ENCODE assay signal across 17 mouse cellular contexts in genomic region chr16:20401592-20401991, GRCm38 (mm10). TPM values are rescaled to one million over a fixed set of nuclear protein-coding genes. Genes with fewer than 3 reads are reported as not detected.
DNase-seq lines count a peak whose midpoint lies in the region; ATAC-seq and TF ChIP-seq lines count a peak whose summit lies in the region.
"Had no signal": no experiment of that assay in that cellular context is flagged by ENCODE, and none has a peak within 500 bp of the region (broad histone marks: within the 10 kb centered on the region; RNA-seq: fewer than 3 reads in every experiment).

No protein-coding gene starts in this region.

- no peak for TF ChIP-seq POLR2A in lung, adult 2 months (IDR thresholded peaks at IDR 0.05; ENCODE audit: borderline replicate concordance, extremely low read depth, low read depth, low read length)
- TF ChIP-seq POLR2A in bone marrow macrophage, adult 2 months (IDR thresholded peaks at IDR 0.05; ENCODE audit: borderline replicate concordance, low read depth, low read length): no peak

- H3K27ac ChIP-seq in forebrain, postnatal 0 days (ENCODE audit: low read depth, low read length): no peak overlapping the region
- no peak overlapping the region for H3K27ac ChIP-seq in forebrain, embryonic 14.5 days (ENCODE audit: low read depth, low read length)
- peak overlapping the region; percentile 40 for H3K27ac ChIP-seq in bone marrow macrophage, adult 2 months (ENCODE audit: insufficient read depth, low read depth, low read length)
- H3K27ac ChIP-seq in midbrain, embryonic 10.5 days (replicated peaks): no peak overlapping the region
- H3K27ac ChIP-seq: forebrain, embryonic 12.5 days; heart, adult 2 months; hindbrain, embryonic 12.5 days had no signal

- ATAC-seq in forebrain, postnatal 0 days: peak; percentile 67
- no peak for ATAC-seq in forebrain, embryonic 14.5 days
- peak; percentile 79 for ATAC-seq in megakaryocyte, adult 5-6 weeks (ENCODE audit: poor library complexity, severe bottlenecking)
- ATAC-seq: inflammation-experienced regulatory T-cells, adult 6 months had no signal

- no peaks in the 10 kb centered on the region for H3K9me3 ChIP-seq in forebrain, postnatal 0 days (ENCODE audit: low read length)
- H3K9me3 ChIP-seq in forebrain, embryonic 14.5 days (replicated peaks; ENCODE audit: control insufficient read depth, low read length): no peaks in the 10 kb centered on the region
- no peaks in the 10 kb centered on the region for H3K9me3 ChIP-seq in midbrain, embryonic 10.5 days (replicated peaks)
- H3K9me3 ChIP-seq: forebrain, embryonic 12.5 days; hindbrain, embryonic 12.5 days had no signal

- peak; percentile 4 for DNase-seq in forebrain, postnatal 0 days
- no peak for DNase-seq in forebrain, embryonic 14.5 days (ENCODE audit: low spot score)
- no peak for DNase-seq in lung, adult 2 months
- DNase-seq in lung, postnatal 25 days (ENCODE audit: low spot score): no peak
- no peak for DNase-seq in testis, postnatal 14 days (ENCODE audit: low spot score)
- no peak for DNase-seq in midbrain, embryonic 10.5 days (ENCODE audit: low spot score)
- DNase-seq: cerebellum, adult 9-10 months; heart, adult 2 months; kidney, adult 9 months; kidney, postnatal 36 days; right cerebral cortex, postnatal 4 days; thymus, postnatal 36 days had no signal

- H3K4me3 ChIP-seq in forebrain, postnatal 0 days (ENCODE audit: low read depth, low read length): no peak overlapping the region
- H3K4me3 ChIP-seq in forebrain, embryonic 14.5 days (ENCODE audit: low read depth, low read length): no peak overlapping the region
- H3K4me3 ChIP-seq in lung, adult 2 months (replicated peaks; ENCODE audit: extremely low read depth, low read depth, low read length): no peak overlapping the region
- no peak overlapping the region for H3K4me3 ChIP-seq in bone marrow macrophage, adult 2 months (ENCODE audit: insufficient read depth, low read length)
- H3K4me3 ChIP-seq in midbrain, embryonic 10.5 days: no peak overlapping the region
- H3K4me3 ChIP-seq: forebrain, embryonic 12.5 days; heart, adult 2 months; hindbrain, embryonic 12.5 days had no signal

- no peak overlapping the region for H3K9ac ChIP-seq in forebrain, postnatal 0 days
- H3K9ac ChIP-seq in forebrain, embryonic 14.5 days (ENCODE audit: low read length): no peak overlapping the region
- H3K9ac ChIP-seq: forebrain, embryonic 12.5 days; hindbrain, embryonic 12.5 days had no signal

- H3K4me2 ChIP-seq in forebrain, postnatal 0 days (ENCODE audit: low read depth): no peak overlapping the region
- H3K4me2 ChIP-seq in forebrain, embryonic 14.5 days (ENCODE audit: low read length): no peak overlapping the region
- H3K4me2 ChIP-seq: forebrain, embryonic 12.5 days; hindbrain, embryonic 12.5 days had no signal

- no peaks in the 10 kb centered on the region for H3K4me1 ChIP-seq in forebrain, postnatal 0 days (ENCODE audit: insufficient read depth)
- H3K4me1 ChIP-seq in forebrain, embryonic 14.5 days (ENCODE audit: control insufficient read depth, insufficient read depth, low read length): no peaks in the 10 kb centered on the region
- no peaks in the 10 kb centered on the region for H3K4me1 ChIP-seq in lung, adult 2 months (ENCODE audit: control insufficient read depth, insufficient read depth, low read length)
- peaks cover 30% of the 10 kb centered on the region for H3K4me1 ChIP-seq in bone marrow macrophage, adult 2 months (ENCODE audit: control insufficient read depth, insufficient read depth, low read length)
- H3K4me1 ChIP-seq in midbrain, embryonic 10.5 days: no peaks in the 10 kb centered on the region
- H3K4me1 ChIP-seq: forebrain, embryonic 12.5 days; hindbrain, embryonic 12.5 days had no signal

- H3K27me3 ChIP-seq in forebrain, postnatal 0 days (ENCODE audit: insufficient read depth, low read length): no peaks in the 10 kb centered on the region
- no peaks in the 10 kb centered on the region for H3K27me3 ChIP-seq in forebrain, embryonic 14.5 days (replicated peaks; ENCODE audit: control insufficient read depth, insufficient read depth, low read length)
- H3K27me3 ChIP-seq in midbrain, embryonic 10.5 days (ENCODE audit: low read depth, poor library complexity, severe bottlenecking): no peaks in the 10 kb centered on the region
- H3K27me3 ChIP-seq: forebrain, embryonic 12.5 days; hindbrain, embryonic 12.5 days had no signal

- peaks cover 65% of the 10 kb centered on the region for H3K36me3 ChIP-seq in forebrain, postnatal 0 days (ENCODE audit: insufficient read depth)
- H3K36me3 ChIP-seq in forebrain, embryonic 14.5 days (ENCODE audit: control insufficient read depth, insufficient read depth, low read length): peaks cover 74% of the 10 kb centered on the region
- peaks cover 65% of the 10 kb centered on the region for H3K36me3 ChIP-seq in midbrain, embryonic 10.5 days

- WGBS in forebrain, postnatal 0 days: 71% methylated on average over 3 of the region's 3 CpGs
- WGBS in forebrain, embryonic 14.5 days: 92% methylated on average over 3 of the region's 3 CpGs
- WGBS in lung, adult 2 months: 62% methylated on average over 3 of the region's 3 CpGs
- WGBS in midbrain, embryonic 10.5 days: 87% methylated on average over 3 of the region's 3 CpGs

- TF ChIP-seq CTCF in forebrain, postnatal 0 days (IDR thresholded peaks at IDR 0.05; ENCODE audit: low read depth): 0 out of 2 replicates have a peak, but pooled peaks have one; percentile 12
- TF ChIP-seq CTCF in lung, adult 2 months (IDR thresholded peaks at IDR 0.05; ENCODE audit: insufficient read depth, low read length): 0 out of 2 replicates have a peak, but pooled peaks have one; percentile 4
- TF ChIP-seq CTCF in bone marrow macrophage, adult 2 months (IDR thresholded peaks at IDR 0.05; ENCODE audit: low read depth, low read length): no peak

RNA-seq across cellular contexts. Expression of gene Abcc5, which starts 24.6 kb away (rescaled TPM):
- total RNA-seq in forebrain, postnatal 0 days (2014; rRNA removed): 74.3 and 79.8 TPM in 2 replicates
- polyA plus RNA-seq in forebrain, postnatal 0 days (2015; fragmentation: Nextera tagmentation; extraction: Ambion mirVana): 58.7 and 71.6 TPM in 2 replicates
- 96.7 and 120 TPM in 2 replicates for polyA plus RNA-seq in forebrain, embryonic 14.5 days (2014; fragmentation: Nextera tagmentation; extraction: Ambion mirVana)
- 108 and 148 TPM in 2 replicates for polyA plus RNA-seq in lung, adult 2 months (2012; rRNA removed)
- 132 and 133 TPM in 2 replicates for polyA plus RNA-seq in bone marrow macrophage, adult 2 months (2012; ENCODE audit: insufficient read depth, insufficient read length, missing spikeins)
- total RNA-seq in megakaryocyte, adult 5-6 weeks (2015): 22.8 and 27.4 TPM in 2 replicates
- total RNA-seq in megakaryocyte, adult 5-6 weeks (2017): 28.2 and 38.9 TPM in 2 replicates
- 56.1 and 72.8 TPM in 2 replicates for polyA plus RNA-seq in midbrain, embryonic 10.5 days (2016; fragmentation: Nextera tagmentation; extraction: Ambion mirVana)
